Mouse (Mus musculus): Measurements from ENCODE around the gene Gfra1.

GRCm38 (mm10) chr19:58393121-58393520, 62.6 kb downstream of the Gfra1 start:
- TF ChIP-seq POLR2A (IDR thresholded peaks at IDR 0.05; ENCODE audit: borderline replicate concordance, low read depth, low read length) (no peak), CTCF (IDR thresholded peaks at IDR 0.05; ENCODE audit: low read depth, low read length) (no peak)

Measured in bone marrow macrophage, adult 2 months (primary cell).